Mouse (Mus musculus) liver, embryonic 11.5 days (tissue): ENCODE results near the gene Gm21976. TPM values are rescaled to one million over a fixed set of nuclear protein-coding genes. Genes with fewer than 3 reads are reported as not detected.

Experiments
- ATAC-seq: fragments of 200-750 bp; cut with Nextera tagmentation; replicated peaks from 2 replicates; pipeline ENCODE4 v1.8.0; 2017; ENCODE audit warnings: moderate number of reproducible peaks, mild to moderate bottlenecking, moderate TSS enrichment, moderate library complexity; ENCODE audit not compliant: low FRiP score
- DNase-seq: peaks from one replicate; pipeline ENCODE4 v3.0.0-alpha.2; 2017; ENCODE audit warnings: low spot score
- H3K27ac ChIP-seq: fragments of 300-500 bp; sonication (generic); 2 replicates; pipeline ENCODE4 v1.5.1; 2014; ENCODE audit warnings: mild to moderate bottlenecking, low read depth, low read length, control low read depth
- H3K27me3 ChIP-seq: fragments of 300-500 bp; sonication (generic); replicated peaks from 2 replicates; pipeline ENCODE4 v1.6.1; 2014; ENCODE audit warnings: low read length, mixed read lengths; ENCODE audit not compliant: control insufficient read depth, insufficient read depth
- H3K36me3 ChIP-seq: fragments of 300-500 bp; sonication (generic); 2 replicates; pipeline ENCODE4 v1.6.1; 2014; ENCODE audit warnings: mild to moderate bottlenecking, low read length, moderate library complexity, mixed read lengths; ENCODE audit not compliant: control insufficient read depth, insufficient read depth
- H3K4me1 ChIP-seq: fragments of 300-500 bp; sonication (generic); replicated peaks from 2 replicates; pipeline ENCODE4 v1.6.1; 2014; ENCODE audit warnings: low read length, mixed read lengths; ENCODE audit not compliant: control insufficient read depth, insufficient read depth
- H3K4me2 ChIP-seq: fragments of 300-500 bp; sonication (generic); 2 replicates; pipeline ENCODE4 v1.6.1; 2014; ENCODE audit warnings: mild to moderate bottlenecking, control low read depth, moderate library complexity
- H3K4me3 ChIP-seq: fragments of 300-500 bp; sonication (generic); 2 replicates; pipeline ENCODE4 v1.5.1; 2014; ENCODE audit warnings: low read depth, low read length, control low read depth
- H3K9ac ChIP-seq: fragments of 300-500 bp; sonication (generic); 2 replicates; pipeline ENCODE4 v1.6.1; 2014; ENCODE audit warnings: low read depth, low read length, control low read depth
- H3K9me3 ChIP-seq: fragments of 300-500 bp; sonication (generic); 2 replicates; pipeline ENCODE4 v1.6.1; 2016; ENCODE audit warnings: low read length, inconsistent platforms, mixed read lengths; ENCODE audit not compliant: control insufficient read depth
- WGBS: fragments of 180-500 bp; shearing (Covaris S2); extraction: QIAGEN DNeasy Blood & Tissue Kit; methylation state at CpG from one replicate; pipeline ENCODE4 v1.1.7; 2014; 5-methylcytosine and 5-hydroxymethylcytosine counted together
- polyA plus RNA-seq: library from polyadenylated mRNA; unstranded; fragments of >200 nt; fragmentation: Nextera tagmentation; extraction: Ambion mirVana; gene quantifications from 2 replicates; pipeline ENCODE4 v1.2.1, GENCODE M21; 2014

Gm21976 gene
- polyA plus RNA-seq, 1 experiment from 2014 or later, result not detected

GRCm38 (mm10) chr13:98280990-98281650, 1.4 kb downstream of the Gm21976 start:
- Histone ChIP-seq H3K9me3 (no peaks in the 10 kb centered on the region), H3K4me1 (peaks cover 2% of the 10 kb centered on the region; the same call in 1 of the 2 replicates), H3K27ac (no peak overlapping the region), H3K4me2 (no peak overlapping the region), H3K4me3 (no peak overlapping the region), H3K36me3 (no peaks in the 10 kb centered on the region), H3K9ac (no peak overlapping the region), H3K27me3 (no peaks in the 10 kb centered on the region)
- DNase-seq (no peak), ATAC-seq (no peak)
- WGBS, result 68% methylated on average over 12 of the region's 12 CpGs

- H3K4me2 ChIP-seq, result no peak overlapping the region
- WGBS, result 41% methylated on average over 2 of the region's 2 CpGs
- no peak overlapping the region for H3K4me3 ChIP-seq
- H3K27ac ChIP-seq, result no peak overlapping the region
- ATAC-seq (no peak), DNase-seq (no peak)
- H3K9ac ChIP-seq, result no peak overlapping the region
- H3K36me3 ChIP-seq, result no peaks in the 10 kb centered on the region
- H3K9me3 ChIP-seq, result no peaks in the 10 kb centered on the region
- no peaks in the 10 kb centered on the region for H3K27me3 ChIP-seq
- no peaks in the 10 kb centered on the region for H3K4me1 ChIP-seq
Measured at GRCm38 (mm10) chr13:98290719-98291118, 11.0 kb downstream of the Gm21976 start.

GRCm38 (mm10) chr13:98291712-98292111, 12.0 kb downstream of the Gm21976 start:
- Histone ChIP-seq H3K27ac (no peak overlapping the region), H3K4me2 (no peak overlapping the region), H3K4me3 (no peak overlapping the region), H3K27me3 (no peaks in the 10 kb centered on the region; the same call in 1 of the 2 replicates), H3K9me3 (no peaks in the 10 kb centered on the region), H3K4me1 (no peaks in the 10 kb centered on the region), H3K36me3 (no peaks in the 10 kb centered on the region), H3K9ac (no peak overlapping the region)
- WGBS, result 69% methylated on average over 8 of the region's 8 CpGs
- no peak for ATAC-seq
- DNase-seq, result no peak

GRCm38 (mm10) chr13:98296072-98296471, 16.4 kb downstream of the Gm21976 start:
- Histone ChIP-seq H3K36me3 (no peaks in the 10 kb centered on the region), H3K9me3 (no peaks in the 10 kb centered on the region), H3K4me1 (no peaks in the 10 kb centered on the region), H3K27me3 (no peaks in the 10 kb centered on the region; the same call in 1 of the 2 replicates), H3K4me3 (no peak overlapping the region), H3K4me2 (no peak overlapping the region), H3K9ac (no peak overlapping the region), H3K27ac (no peak overlapping the region)
- DNase-seq, result no peak
- WGBS, result 51% methylated on average over 5 of the region's 5 CpGs
- ATAC-seq, result no peak

GRCm38 (mm10) chr13:98297883-98298482, 18.3 kb downstream of the Gm21976 start:
- ATAC-seq (no peak), DNase-seq (no peak)
- Histone ChIP-seq H3K27ac (no peak overlapping the region), H3K4me3 (no peak overlapping the region), H3K36me3 (no peaks in the 10 kb centered on the region), H3K9ac (no peak overlapping the region), H3K9me3 (no peaks in the 10 kb centered on the region), H3K4me1 (no peaks in the 10 kb centered on the region), H3K4me2 (no peak overlapping the region), H3K27me3 (no peaks in the 10 kb centered on the region; the same call in 1 of the 2 replicates)
- 87% methylated on average over 6 of the region's 6 CpGs for WGBS

GRCm38 (mm10) chr13:98298833-98299758, 19.4 kb downstream of the Gm21976 start:
- DNase-seq, result peak; percentile 78
- no peaks in the 10 kb centered on the region for H3K9me3 ChIP-seq
- H3K27me3 ChIP-seq, result no peaks in the 10 kb centered on the region; the same call in 1 of the 2 replicates
- no peak overlapping the region for H3K4me3 ChIP-seq
- H3K36me3 ChIP-seq, result no peaks in the 10 kb centered on the region
- ATAC-seq, result peak; percentile 73
- H3K27ac ChIP-seq, result no peak overlapping the region
- 50% methylated on average over 20 of the region's 21 CpGs for WGBS
- H3K4me2 ChIP-seq, result peak overlapping the region; percentile 4; the same call in 1 of the 2 replicates
- H3K9ac ChIP-seq, result no peak overlapping the region
- no peaks in the 10 kb centered on the region for H3K4me1 ChIP-seq

- no peak overlapping the region for H3K27ac ChIP-seq
- DNase-seq, result no peak
- 86% methylated on average over 9 of the region's 9 CpGs for WGBS
- H3K4me1 ChIP-seq, result no peaks in the 10 kb centered on the region
- no peaks in the 10 kb centered on the region for H3K27me3 ChIP-seq
- H3K9ac ChIP-seq, result no peak overlapping the region
- H3K4me3 ChIP-seq, result no peak overlapping the region
- no peaks in the 10 kb centered on the region for H3K9me3 ChIP-seq
- H3K36me3 ChIP-seq, result peaks cover 10% of the 10 kb centered on the region
- H3K4me2 ChIP-seq, result no peak overlapping the region
- ATAC-seq, result no peak
Measured at GRCm38 (mm10) chr13:98305257-98305656, 25.6 kb downstream of the Gm21976 start.

GRCm38 (mm10) chr13:98306393-98306792, 26.7 kb downstream of the Gm21976 start:
- H3K9ac ChIP-seq, result no peak overlapping the region
- H3K36me3 ChIP-seq, result peaks cover 18% of the 10 kb centered on the region
- ATAC-seq (no peak), DNase-seq (no peak)
- no peak overlapping the region for H3K27ac ChIP-seq
- no peaks in the 10 kb centered on the region for H3K9me3 ChIP-seq
- no peaks in the 10 kb centered on the region for H3K27me3 ChIP-seq
- H3K4me2 ChIP-seq, result no peak overlapping the region
- WGBS, result 40% methylated on average over 5 of the region's 5 CpGs
- no peaks in the 10 kb centered on the region for H3K4me1 ChIP-seq
- H3K4me3 ChIP-seq, result no peak overlapping the region
